Mouse (Mus musculus) testis, adult 2 months (tissue): Measurements from ENCODE around the gene Rasgrp3. TPM values are rescaled to one million over a fixed set of nuclear protein-coding genes. Genes with fewer than 3 reads are reported as not detected.

ENCODE experiments used
- H3K27ac ChIP-seq: fragments of 200-500 bp; 2 replicates; pipeline ENCODE4 v1.5.1; 2012; ENCODE audit warnings: low read depth, low read length; ENCODE audit not compliant: control insufficient read depth, insufficient read depth
- H3K27me3 ChIP-seq: fragments of 200-500 bp; 2 replicates; pipeline ENCODE4 v1.6.1; 2012; ENCODE audit warnings: mild to moderate bottlenecking, low read length, moderate library complexity; ENCODE audit not compliant: control insufficient read depth, insufficient read depth
- H3K36me3 ChIP-seq: fragments of 200-500 bp; 2 replicates; pipeline ENCODE4 v1.6.1; 2012; ENCODE audit warnings: mild to moderate bottlenecking, low read length; ENCODE audit not compliant: control insufficient read depth, insufficient read depth
- H3K4me1 ChIP-seq: fragments of 200-500 bp; 2 replicates; pipeline ENCODE4 v1.6.1; 2012; ENCODE audit warnings: low read length; ENCODE audit not compliant: control insufficient read depth, insufficient read depth
- H3K4me3 ChIP-seq: fragments of 200-500 bp; 2 replicates; pipeline ENCODE4 v1.5.1; 2012; ENCODE audit warnings: low read depth, mild to moderate bottlenecking, low read length, moderate library complexity, mixed read lengths; ENCODE audit not compliant: control insufficient read depth
- CTCF ChIP-seq: fragments of 200-500 bp; IDR thresholded peaks from 2 replicates; pipeline ENCODE4 v1.5.1; 2012; ENCODE audit warnings: low read depth, mild to moderate bottlenecking, inconsistent platforms, low read length, moderate library complexity; ENCODE audit not compliant: control insufficient read depth, insufficient read depth, insufficient replicate concordance
- POLR2A ChIP-seq: fragments of 200-500 bp; IDR thresholded peaks from 2 replicates; pipeline ENCODE4 v1.6.1; 2012; ENCODE audit warnings: low read depth, mild to moderate bottlenecking, inconsistent platforms, low read length, moderate library complexity; ENCODE audit not compliant: control insufficient read depth
- polyA plus RNA-seq: library from polyadenylated mRNA; depleted of rRNA; stranded (reverse); fragments of >200 nt; gene quantifications from 2 replicates; pipeline ENCODE4 v1.2.3, GENCODE M21; 2012

The Rasgrp3 gene
- polyA plus RNA-seq, 1 experiment = 0.23 TPM

GRCm38 (mm10) chr17:75535612-75536011 lies 99.9 kb downstream of the Rasgrp3 start:
- no peak overlapping the region for H3K27ac ChIP-seq
- TF ChIP-seq CTCF (no peak), POLR2A (no peak)
- H3K36me3 ChIP-seq = peaks cover 2% of the 10 kb centered on the region; the same call in 1 of the 2 replicates
- H3K4me3 ChIP-seq = no peak overlapping the region
- H3K27me3 ChIP-seq = no peaks in the 10 kb centered on the region
- peaks cover 2% of the 10 kb centered on the region; the same call in 1 of the 2 replicates for H3K4me1 ChIP-seq

- Histone ChIP-seq H3K4me1 (no peaks in the 10 kb centered on the region), H3K36me3 (peaks cover 2% of the 10 kb centered on the region; the same call in 1 of the 2 replicates), H3K4me3 (no peak overlapping the region), H3K27ac (no peak overlapping the region), H3K27me3 (no peaks in the 10 kb centered on the region)
- no peak for TF ChIP-seq CTCF
- TF ChIP-seq POLR2A = no peak
Observed at GRCm38 (mm10) chr17:75536396-75537049, 100.8 kb downstream of the Rasgrp3 start.

GRCm38 (mm10) chr17:75537050-75537445 lies 101.4 kb downstream of the Rasgrp3 start:
- no peak overlapping the region for H3K27ac ChIP-seq
- H3K36me3 ChIP-seq = peaks cover 2% of the 10 kb centered on the region; the same call in 1 of the 2 replicates
- H3K4me1 ChIP-seq = no peaks in the 10 kb centered on the region
- H3K27me3 ChIP-seq = no peaks in the 10 kb centered on the region
- H3K4me3 ChIP-seq = no peak overlapping the region
- TF ChIP-seq POLR2A (no peak), CTCF (no peak)

- Histone ChIP-seq H3K4me1 (no peaks in the 10 kb centered on the region), H3K36me3 (peaks cover 2% of the 10 kb centered on the region; the same call in 1 of the 2 replicates), H3K4me3 (no peak overlapping the region), H3K27me3 (no peaks in the 10 kb centered on the region), H3K27ac (no peak overlapping the region)
- TF ChIP-seq POLR2A (no peak), CTCF (no peak)
Observed at GRCm38 (mm10) chr17:75538431-75538830, 102.7 kb downstream of the Rasgrp3 start.

GRCm38 (mm10) chr17:75539130-75539529 lies 103.4 kb downstream of the Rasgrp3 start:
- Histone ChIP-seq H3K27me3 (no peaks in the 10 kb centered on the region), H3K27ac (no peak overlapping the region), H3K4me3 (no peak overlapping the region), H3K36me3 (peaks cover 2% of the 10 kb centered on the region; the same call in 1 of the 2 replicates), H3K4me1 (no peaks in the 10 kb centered on the region)
- TF ChIP-seq CTCF = no peak
- TF ChIP-seq POLR2A = no peak

GRCm38 (mm10) chr17:75539841-75540240 lies 104.1 kb downstream of the Rasgrp3 start:
- H3K4me1 ChIP-seq = no peaks in the 10 kb centered on the region
- TF ChIP-seq CTCF (no peak), POLR2A (no peak)
- H3K4me3 ChIP-seq = no peak overlapping the region
- H3K27ac ChIP-seq = no peak overlapping the region
- H3K27me3 ChIP-seq = no peaks in the 10 kb centered on the region
- H3K36me3 ChIP-seq = peaks cover 2% of the 10 kb centered on the region; the same call in 1 of the 2 replicates

GRCm38 (mm10) chr17:75543434-75543833 lies 107.7 kb downstream of the Rasgrp3 start:
- no peaks in the 10 kb centered on the region for H3K4me1 ChIP-seq
- H3K27me3 ChIP-seq = no peaks in the 10 kb centered on the region
- no peak for TF ChIP-seq POLR2A
- no peak for TF ChIP-seq CTCF
- H3K27ac ChIP-seq = no peak overlapping the region
- peaks cover 5% of the 10 kb centered on the region; the same call in 1 of the 2 replicates for H3K36me3 ChIP-seq
- H3K4me3 ChIP-seq = no peak overlapping the region
